Mouse (Mus musculus): ENCODE results near the gene Toporsl.

Toporsl gene

GRCm38 (mm10) chr4:52595927-52596326 lies at the start of gene Toporsl:
TSS of gene Toporsl (plus strand) at chr4:52596274.
- peak; percentile 30 for DNase-seq

DNA sequence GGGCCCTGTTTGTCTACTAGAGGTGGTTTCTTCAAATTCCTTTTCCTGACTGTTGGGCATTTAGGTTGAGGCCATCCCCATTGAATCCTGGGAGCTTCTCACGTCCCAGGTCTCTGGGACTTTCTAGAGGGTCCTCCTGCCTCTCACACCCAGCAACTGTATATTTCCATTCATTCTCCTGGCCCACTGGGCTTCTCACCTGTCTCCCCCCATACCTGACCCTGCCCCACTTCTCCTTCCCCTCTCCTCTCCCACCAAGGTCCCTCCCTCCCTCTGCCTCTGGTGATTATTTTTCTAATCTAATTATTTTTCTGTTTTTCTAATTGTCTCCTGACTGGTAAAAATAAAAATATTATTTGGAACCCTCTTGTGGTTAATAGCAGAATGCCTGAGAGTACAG lies 38.4 kb upstream of the Toporsl start:
- no peak for DNase-seq

DNA sequence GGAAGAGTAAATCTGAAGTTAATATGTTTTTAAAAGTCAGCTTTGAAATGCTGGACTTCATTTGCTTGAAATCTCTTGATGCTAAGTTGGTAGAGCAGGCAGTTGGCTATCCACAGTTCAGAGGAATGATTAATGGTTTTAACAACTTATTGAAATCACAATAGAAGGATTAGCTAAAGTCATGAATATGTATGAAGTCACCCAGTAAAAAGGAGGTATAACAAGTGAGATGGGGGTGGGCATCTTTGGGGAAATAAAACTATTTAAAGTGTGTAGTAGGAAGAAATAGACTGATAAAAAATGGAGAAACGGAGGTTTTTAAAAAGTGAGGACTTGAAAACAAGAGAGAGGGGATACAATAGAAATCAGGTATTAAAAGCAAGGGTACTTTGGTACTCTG lies 38.0 kb upstream of the Toporsl start:
- no peak for DNase-seq

DNA sequence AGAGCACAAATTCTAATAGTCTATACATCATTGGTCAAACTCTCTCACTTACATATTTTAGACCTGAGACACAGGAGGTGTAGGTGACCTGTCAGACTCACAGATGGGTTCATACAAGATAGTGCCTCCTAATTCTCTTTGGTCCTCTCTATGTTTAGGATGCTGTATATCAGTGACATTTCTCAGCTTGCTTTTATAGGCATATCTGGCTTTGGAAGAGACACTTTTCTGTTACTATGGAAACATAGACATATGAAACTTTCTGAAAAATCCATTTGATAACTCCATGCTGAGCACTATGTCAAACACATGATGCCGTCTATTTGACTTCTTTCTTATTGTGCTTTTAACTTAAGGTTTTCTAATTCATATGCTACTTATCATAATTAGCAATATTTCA lies 32.2 kb upstream of the Toporsl start:
- no peak for DNase-seq

GRCm38 (mm10) chr4:52586194-52586734 lies 9.8 kb upstream of the Toporsl start:
- DNase-seq, result no peak

DNA sequence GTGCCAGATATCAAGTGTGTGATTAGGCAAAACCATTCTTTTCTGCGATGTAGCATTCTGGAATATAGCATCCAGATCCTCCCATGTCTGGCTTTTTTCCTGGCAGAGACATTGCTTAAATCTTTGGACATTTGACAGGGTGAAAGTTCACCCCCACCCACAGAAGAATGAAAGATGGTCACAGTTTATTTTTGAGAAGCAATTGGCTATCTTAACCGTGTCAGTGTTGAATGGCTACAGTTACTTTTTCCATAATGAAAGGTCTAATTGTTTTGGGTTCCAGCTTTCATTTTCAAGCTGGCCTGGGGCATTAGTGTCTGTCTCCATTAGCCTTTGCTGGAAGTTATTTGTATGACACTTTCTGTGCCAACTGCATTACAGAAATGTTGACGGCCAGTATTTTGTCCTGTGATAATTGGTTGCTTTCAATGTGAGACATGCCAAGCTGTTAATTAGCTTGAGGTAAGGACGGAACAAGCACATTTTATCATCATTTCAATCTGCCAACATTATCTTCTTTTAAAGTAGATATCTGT lies 2.2 kb upstream of the Toporsl start:
- no peak for DNase-seq

GRCm38 (mm10) chr4:52594632-52595031 lies 1.4 kb upstream of the Toporsl start:
- DNase-seq, result no peak

GRCm38 (mm10) chr4:52598180-52598881 lies 2.3 kb downstream of the Toporsl start:
- no peak for DNase-seq

- no peak for DNase-seq
These were observed 10.8 kb downstream of the Toporsl start for GRCm38 (mm10) chr4:52606923-52607322.

DNA sequence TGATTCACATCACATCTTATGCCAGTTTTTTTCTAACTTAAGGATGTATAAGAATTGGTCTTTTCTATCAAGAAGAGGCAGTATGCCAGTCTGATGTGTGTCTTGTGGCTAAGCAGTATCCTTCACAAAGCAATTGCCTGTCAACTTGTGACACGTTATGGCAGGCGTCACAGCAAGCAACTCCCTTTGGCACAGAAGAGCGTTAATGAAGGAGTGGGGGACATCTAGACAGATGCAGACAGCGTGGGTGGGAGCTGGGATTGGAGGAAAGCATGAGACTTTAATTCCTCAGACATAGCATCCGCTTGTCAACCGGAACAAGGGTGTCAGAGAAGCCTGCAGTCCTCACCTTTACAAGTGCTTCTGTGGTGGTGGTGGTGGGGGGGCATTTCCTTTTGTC lies 38.9 kb downstream of the Toporsl start:
- DNase-seq, result no peak

DNA sequence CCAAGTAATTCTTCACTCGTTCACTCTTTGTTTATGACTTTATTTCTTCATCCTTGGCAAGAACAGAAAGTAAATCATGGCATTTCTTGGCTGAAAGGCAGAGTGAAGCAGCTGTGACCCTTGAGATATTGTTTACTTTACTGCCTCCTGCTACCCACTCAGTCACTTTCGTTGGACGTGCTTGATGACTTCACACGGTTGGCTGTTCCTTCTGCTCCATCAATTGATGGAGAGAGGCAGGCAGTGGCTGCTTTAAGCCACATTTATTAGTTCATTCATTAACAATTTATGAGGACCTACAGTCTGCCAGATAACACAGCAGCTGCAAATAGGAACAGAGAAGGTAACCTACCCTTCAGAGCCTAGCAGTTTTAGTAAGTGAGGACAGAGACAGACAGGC lies 51.7 kb downstream of the Toporsl start:
- no peak for DNase-seq

DNA sequence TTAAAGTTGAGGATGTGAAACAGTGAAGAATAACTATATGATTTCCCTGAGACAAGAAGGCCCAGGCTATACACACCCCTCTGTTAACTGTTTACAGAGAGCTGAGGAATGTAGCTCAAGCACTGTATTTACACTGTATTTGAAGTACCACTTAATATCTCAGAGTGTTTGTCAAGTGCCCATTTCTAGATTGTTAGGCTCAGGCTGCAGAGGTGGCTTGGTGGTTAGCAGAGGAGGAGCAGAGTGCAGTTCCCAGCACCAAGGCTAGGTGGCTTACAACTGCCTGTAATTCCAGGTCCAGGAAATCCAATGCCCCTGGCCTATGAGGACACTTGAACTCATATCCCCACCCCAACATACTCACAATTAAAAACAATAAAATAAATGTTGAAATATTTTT lies 63.6 kb downstream of the Toporsl start:
- DNase-seq, result no peak

- no peak for DNase-seq
These were observed 64.6 kb downstream of the Toporsl start for GRCm38 (mm10) chr4:52660701-52661117.

- no peak for DNase-seq
These were observed 65.2 kb downstream of the Toporsl start for GRCm38 (mm10) chr4:52661311-52661710.

Measured in kidney, postnatal 10 days (tissue).